Mouse (Mus musculus) spleen, postnatal 4 days (tissue): ENCODE measurements at regions not wholly inside any gene's neighbourhood (a gene's known extent, or its start where the extent isn't known, plus 50 kb on each side); places are given as distances from the start of the nearest gene placed in this dataset.
"Not testable (repeated sequence)": the region's sequence is repeated elsewhere in the genome, so short reads cannot be mapped to it uniquely, and the experiment has no call there.

Experiments
- DNase-seq, 2 experiments: peaks; one replicate each; pipeline ENCODE4 v3.0.0; 2022; ENCODE audit warnings: low spot score in 2 of 2

DNA sequence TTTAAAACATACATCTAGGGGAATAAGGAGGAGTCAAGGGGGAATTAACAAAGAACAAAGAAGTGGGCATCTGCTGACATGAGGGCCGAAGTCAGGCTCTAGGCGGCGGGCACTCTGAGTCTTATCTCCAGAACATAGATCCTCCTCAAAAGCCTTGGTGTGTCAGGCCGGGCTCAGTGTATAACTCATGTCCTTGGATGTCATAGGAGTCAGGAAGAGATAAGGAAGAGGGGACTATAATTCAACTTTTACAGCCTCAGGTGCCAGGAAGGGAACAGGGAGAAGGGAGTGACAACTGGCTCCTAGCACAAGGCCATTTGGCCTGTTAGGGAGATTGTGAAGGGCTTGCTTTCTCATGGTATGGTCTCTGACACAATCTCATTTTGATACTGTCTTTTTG, 185.9 kb upstream of the Ube2e2 start:
- DNase-seq = not testable (repeated sequence)

DNA sequence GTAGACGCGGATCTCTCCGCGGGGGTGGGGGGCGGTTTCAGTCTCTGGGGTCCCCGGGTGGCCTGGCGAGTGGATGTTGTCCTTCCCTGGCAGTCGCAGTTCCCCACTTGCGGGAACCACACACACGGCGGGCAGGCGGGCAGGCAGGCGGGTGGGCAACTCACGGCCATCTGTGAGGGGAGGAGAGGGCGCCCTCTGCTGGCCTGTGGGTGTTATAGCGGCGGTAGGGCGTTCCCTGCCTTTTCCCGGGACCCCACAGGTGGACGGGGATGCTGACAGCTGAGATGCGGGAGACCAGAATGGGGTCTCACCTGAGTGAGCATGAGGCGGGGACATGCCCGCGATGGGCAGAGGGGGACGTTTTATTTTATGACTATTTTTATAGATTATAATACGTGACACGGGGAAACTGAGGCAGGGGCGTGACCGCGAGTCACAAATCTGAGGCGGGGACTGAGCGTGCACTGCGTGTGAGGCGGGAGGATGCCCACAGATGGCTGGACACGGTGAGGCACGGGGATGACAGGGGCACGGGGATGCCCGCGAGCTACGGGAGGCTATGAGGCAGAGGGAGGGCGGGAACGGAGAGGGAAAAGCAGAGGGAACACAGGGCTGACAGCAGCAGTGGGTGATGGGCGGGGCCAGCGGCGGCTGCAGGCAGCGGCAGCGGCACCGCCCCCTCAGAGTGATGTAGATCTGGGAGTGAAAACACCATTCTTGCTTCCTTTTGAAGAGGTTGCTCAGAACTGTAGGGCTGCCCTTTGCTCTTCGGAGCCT, 148.1 kb upstream of the Ube2e2 start:
- peak; percentile 13 to 64 for DNase-seq

DNA sequence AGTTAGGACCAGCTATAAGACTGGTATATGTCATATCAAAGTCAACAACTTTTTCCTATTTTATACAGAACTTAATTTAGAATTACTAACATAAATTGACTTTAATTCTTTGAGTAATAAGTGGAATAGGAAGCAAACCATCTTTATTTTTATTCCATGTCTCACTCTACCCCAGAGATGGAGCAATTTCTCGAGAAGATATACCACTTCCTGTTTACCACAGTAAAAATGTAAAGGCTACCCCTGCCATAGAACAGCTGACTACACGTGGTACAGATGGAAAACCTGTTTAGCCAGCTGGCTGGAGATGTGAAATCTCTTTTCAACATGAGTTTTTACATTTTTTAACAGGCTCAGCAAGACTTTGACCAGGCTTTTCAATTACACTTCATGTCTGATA, 126.0 kb upstream of the Ube2e2 start:
- no peak for DNase-seq

DNA sequence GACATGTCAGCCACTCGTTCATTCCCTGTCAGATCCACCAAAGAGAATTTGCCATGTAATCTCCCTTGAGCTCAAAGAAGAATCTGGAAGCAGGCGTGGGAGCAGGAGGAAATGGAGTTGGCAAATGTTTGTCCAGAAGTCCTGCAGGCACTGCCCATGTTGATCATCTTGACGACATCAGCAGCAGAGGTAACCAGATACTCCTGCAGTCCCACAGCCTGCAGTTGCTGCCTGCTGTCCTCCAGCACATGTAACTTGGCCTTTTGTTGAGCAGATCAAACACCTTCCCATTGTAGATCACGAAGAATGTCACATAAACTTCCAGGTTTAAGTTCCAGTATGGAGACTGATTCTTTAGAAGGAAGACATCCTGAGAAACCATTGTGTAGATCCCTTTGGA, 121.3 kb upstream of the Ube2e2 start:
- DNase-seq = no peak

DNA sequence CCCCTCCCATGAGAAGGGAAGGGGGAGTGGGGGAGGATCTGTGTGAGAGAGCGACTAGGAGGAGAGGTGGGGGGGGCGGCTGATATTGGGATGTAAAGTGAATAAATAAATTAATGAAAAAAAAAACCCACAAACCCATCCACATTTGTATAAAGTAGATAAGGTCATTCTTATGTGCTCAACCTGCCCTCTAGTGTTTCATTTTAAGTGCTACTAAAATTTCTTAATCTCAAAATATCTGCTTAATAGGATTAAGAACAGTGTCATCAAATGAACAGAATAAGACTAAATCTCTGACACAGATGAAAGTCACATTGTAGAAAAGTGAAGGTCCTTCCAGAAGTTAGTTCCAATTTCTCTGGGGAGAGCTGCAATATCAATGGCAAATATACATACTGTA, 119.5 kb upstream of the Ube2e2 start:
- DNase-seq = not testable (repeated sequence)

DNA sequence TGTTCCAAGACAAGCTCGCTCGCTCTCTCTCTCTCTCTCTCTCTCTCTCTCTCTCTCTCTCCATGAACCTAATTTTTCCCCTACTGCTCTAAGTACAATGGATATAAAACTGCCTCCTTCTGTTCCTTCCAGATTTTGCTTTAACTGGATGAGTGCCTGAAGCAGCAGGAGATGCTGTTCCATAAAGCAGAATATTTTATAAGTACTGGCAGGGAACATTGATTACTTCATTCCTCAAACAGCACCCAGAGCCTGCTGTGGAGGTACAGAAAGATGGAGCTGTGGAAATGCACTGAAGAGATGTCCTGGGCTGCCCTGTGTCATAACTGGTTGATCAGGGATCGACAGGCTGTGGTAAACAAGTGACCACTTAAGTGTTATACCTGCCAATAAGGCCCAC, 89.8 kb upstream of the Ube2e2 start:
- no peak for DNase-seq

DNA sequence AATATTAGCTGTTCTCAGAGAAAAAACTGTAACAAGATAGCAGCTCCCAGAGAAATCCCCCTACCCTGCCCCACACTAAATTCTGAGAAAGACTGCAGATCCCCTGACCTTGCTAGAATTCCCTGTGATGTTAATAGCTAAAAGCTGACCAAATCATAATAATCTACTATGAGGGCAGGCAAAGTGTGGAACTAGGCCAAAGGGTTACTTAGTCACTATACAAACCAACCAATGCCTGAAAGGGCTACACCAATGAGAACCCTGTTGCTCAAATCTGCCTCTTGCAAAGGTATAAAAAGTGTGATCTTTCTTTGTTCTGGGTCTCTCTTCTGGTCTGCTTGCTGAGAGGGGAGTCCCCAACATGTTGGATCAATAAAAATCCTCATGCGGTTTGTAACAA, 69.8 kb upstream of the Ube2e2 start:
- DNase-seq = no peak

DNA sequence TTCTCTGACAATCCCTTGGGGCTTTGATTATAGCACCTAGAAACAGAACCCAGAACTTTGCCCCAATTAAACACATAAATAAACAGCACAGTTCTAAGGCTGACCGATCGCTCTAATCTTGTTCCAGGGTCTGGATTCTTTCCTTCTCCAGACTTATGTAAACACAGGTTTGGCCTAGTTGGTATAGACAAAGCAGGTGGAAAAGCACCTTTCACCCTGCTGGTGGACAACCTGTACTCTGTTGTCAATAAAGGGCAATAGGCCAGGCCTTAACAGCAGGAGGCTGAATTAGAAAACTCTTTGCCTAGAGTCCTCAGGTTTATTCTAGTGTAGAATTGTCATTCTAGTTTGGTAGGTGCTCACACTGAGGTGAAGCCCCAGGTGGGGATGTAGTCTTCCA, 69.2 kb upstream of the Ube2e2 start:
- DNase-seq = no peak
